In the genomic region with DNA sequence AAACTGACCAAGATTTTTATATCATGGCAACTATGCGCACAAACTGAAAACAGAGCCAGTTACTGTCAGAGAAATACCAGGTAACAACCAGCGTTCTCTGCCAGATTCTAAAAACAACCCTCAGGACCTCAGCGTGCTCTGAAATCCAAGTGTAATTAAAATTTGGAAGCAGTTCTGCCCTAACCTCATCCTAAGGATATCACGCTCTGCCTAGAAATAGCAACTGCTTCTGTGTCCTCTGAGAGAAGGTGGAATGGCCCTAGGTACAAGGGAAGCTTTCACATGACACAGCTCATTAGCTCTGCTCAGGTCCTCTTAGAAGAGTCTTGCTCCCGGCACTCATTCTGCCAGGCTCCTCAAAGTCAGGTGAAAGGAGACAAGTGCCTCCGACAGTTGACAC, we compare ENCODE assay signal across 15 mouse cellular contexts. TPM values are rescaled to one million over a fixed set of nuclear protein-coding genes. Genes with fewer than 3 reads are reported as not detected.
"Had no signal": no experiment of that assay in that cellular context is flagged by ENCODE, and none has a peak within 500 bp of the region (broad histone marks: within the 10 kb centered on the region; RNA-seq: fewer than 3 reads in every experiment).

No protein-coding gene starts in this region.

- H3K4me3 ChIP-seq: limb, embryonic 10.5 days; liver, embryonic 15.5 days; neural tube, embryonic 12.5 days had no signal

- H3K9me3 ChIP-seq: limb, embryonic 10.5 days; liver, embryonic 15.5 days; neural tube, embryonic 12.5 days had no signal

- H3K9ac ChIP-seq: liver, embryonic 15.5 days; neural tube, embryonic 12.5 days had no signal

- H3K4me2 ChIP-seq: liver, embryonic 11.5 days; liver, embryonic 15.5 days; neural tube, embryonic 12.5 days had no signal

- H3K36me3 ChIP-seq: limb, embryonic 10.5 days; liver, embryonic 15.5 days; neural tube, embryonic 12.5 days had no signal

- H3K4me1 ChIP-seq: limb, embryonic 10.5 days; neural tube, embryonic 12.5 days had no signal

- ATAC-seq: lung, postnatal 0 days had no signal

- H3K27ac ChIP-seq: limb, embryonic 10.5 days; neural tube, embryonic 12.5 days had no signal

- H3K27me3 ChIP-seq: liver, embryonic 15.5 days; neural tube, embryonic 12.5 days had no signal

- DNase-seq: kidney, postnatal 10 days; kidney, postnatal 4 days; lung, adult 2 months; lung, postnatal 36 days; midbrain, embryonic 14.5 days; right cerebral cortex, adult 18-20 months; right cerebral cortex, postnatal 25 days; thymus, postnatal 4 days had no signal

RNA-seq across cellular contexts. Expression of a gene that starts 50.7 kb away (rescaled TPM):
- total RNA-seq: megakaryocyte progenitor cell, adult 5-6 weeks; monocyte, adult 5-6 weeks had no signal
